Mouse (Mus musculus) forebrain, embryonic 12.5 days (tissue): ENCODE data around the gene Mocs2. TPM values are rescaled to one million over a fixed set of nuclear protein-coding genes. Genes with fewer than 3 reads are reported as not detected.

Experiments used
- ATAC-seq: fragments of 200-750 bp; cut with Nextera tagmentation; 2 replicates; pipeline ENCODE4 v1.8.0; 2017; ENCODE audit warnings: moderate TSS enrichment; ENCODE audit not compliant: low FRiP score
- H3K27ac ChIP-seq: fragments of 300-500 bp; sonication (generic); 2 replicates; pipeline ENCODE4 v1.5.1; 2016; ENCODE audit warnings: mild to moderate bottlenecking
- H3K27me3 ChIP-seq: fragments of 300-500 bp; sonication (generic); 2 replicates; pipeline ENCODE4 v1.6.1; 2016; ENCODE audit warnings: mild to moderate bottlenecking
- H3K36me3 ChIP-seq: fragments of 300-500 bp; sonication (generic); replicated peaks from 2 replicates; pipeline ENCODE4 v1.6.1; 2016; ENCODE audit warnings: mild to moderate bottlenecking
- H3K4me1 ChIP-seq: fragments of 300-500 bp; sonication (generic); 2 replicates; pipeline ENCODE4 v1.6.1; 2016
- H3K4me2 ChIP-seq: fragments of 300-500 bp; sonication (generic); 2 replicates; pipeline ENCODE4 v1.6.1; 2016; ENCODE audit warnings: mild to moderate bottlenecking, moderate library complexity
- H3K4me3 ChIP-seq: fragments of 300-500 bp; sonication (generic); replicated peaks from 2 replicates; pipeline ENCODE4 v1.5.1; 2016; ENCODE audit warnings: mild to moderate bottlenecking
- H3K9ac ChIP-seq: fragments of 300-500 bp; sonication (generic); 2 replicates; pipeline ENCODE4 v1.6.1; 2016; ENCODE audit warnings: mild to moderate bottlenecking
- H3K9me3 ChIP-seq: fragments of 300-500 bp; sonication (generic); 2 replicates; pipeline ENCODE4 v1.6.1; 2016
- WGBS: fragments of 180-500 bp; shearing (Covaris S2); methylation state at CpG from one replicate; pipeline ENCODE4 v1.1.7; 2016; 5-methylcytosine and 5-hydroxymethylcytosine counted together
- polyA plus RNA-seq: library from polyadenylated mRNA; unstranded; fragments of >200 nt; fragmentation: Nextera tagmentation; extraction: Ambion mirVana; gene quantifications from 2 replicates; pipeline ENCODE4 v1.2.1, GENCODE M21; 2016

Mocs2 gene
- polyA plus RNA-seq, 1 experiment from 2014 or later = 84.6 TPM

- WGBS = 19% methylated on average over 15 of the region's 15 CpGs
- Histone ChIP-seq H3K4me3 (no peak overlapping the region), H3K36me3 (no peaks in the 10 kb centered on the region), H3K27ac (no peak overlapping the region), H3K4me2 (0 out of 2 replicates have a peak overlapping the region, but pooled peaks have one; percentile 25), H3K9ac (no peak overlapping the region), H3K4me1 (peaks cover 5% of the 10 kb centered on the region; the same call in 1 of the 2 replicates), H3K27me3 (no peaks in the 10 kb centered on the region), H3K9me3 (no peaks in the 10 kb centered on the region)
- ATAC-seq = peak; percentile 62
Observed at GRCm38 (mm10) chr13:114855573-114856268, 37.7 kb downstream of the Mocs2 start.

- H3K9me3 ChIP-seq = no peaks in the 10 kb centered on the region
- no peak overlapping the region for H3K9ac ChIP-seq
- WGBS = 24% methylated on average over 7 of the region's 7 CpGs
- H3K27ac ChIP-seq = no peak overlapping the region
- no peak for ATAC-seq
- 0 out of 2 replicates have a peak overlapping the region, but pooled peaks have one; percentile 25 for H3K4me2 ChIP-seq
- no peaks in the 10 kb centered on the region for H3K27me3 ChIP-seq
- H3K4me1 ChIP-seq = peaks cover 5% of the 10 kb centered on the region; the same call in 1 of the 2 replicates
- H3K36me3 ChIP-seq = no peaks in the 10 kb centered on the region
- no peak overlapping the region for H3K4me3 ChIP-seq
Observed at GRCm38 (mm10) chr13:114856269-114856627, 38.2 kb downstream of the Mocs2 start.

- Histone ChIP-seq H3K27ac (no peak overlapping the region), H3K9me3 (no peaks in the 10 kb centered on the region), H3K4me3 (no peak overlapping the region), H3K9ac (no peak overlapping the region), H3K4me2 (no peak overlapping the region), H3K27me3 (no peaks in the 10 kb centered on the region), H3K4me1 (peaks cover 5% of the 10 kb centered on the region; the same call in 1 of the 2 replicates), H3K36me3 (no peaks in the 10 kb centered on the region)
- 90% methylated on average over 4 of the region's 4 CpGs for WGBS
- no peak for ATAC-seq
Observed at GRCm38 (mm10) chr13:114857525-114857924, 39.5 kb downstream of the Mocs2 start.

- Histone ChIP-seq H3K4me1 (no peaks in the 10 kb centered on the region), H3K36me3 (no peaks in the 10 kb centered on the region), H3K27ac (no peak overlapping the region), H3K27me3 (no peaks in the 10 kb centered on the region), H3K9ac (no peak overlapping the region), H3K9me3 (no peaks in the 10 kb centered on the region), H3K4me2 (no peak overlapping the region), H3K4me3 (no peak overlapping the region)
- no peak for ATAC-seq
- 93% methylated on average over 6 of the region's 6 CpGs for WGBS
Observed at GRCm38 (mm10) chr13:114874738-114875137, 56.7 kb downstream of the Mocs2 start.

GRCm38 (mm10) chr13:114876005-114876520 is 58.0 kb downstream of the Mocs2 start:
- Histone ChIP-seq H3K4me3 (no peak overlapping the region), H3K27me3 (no peaks in the 10 kb centered on the region)
- 88% methylated on average over 2 of the region's 2 CpGs for WGBS

GRCm38 (mm10) chr13:114878667-114879066 is 60.6 kb downstream of the Mocs2 start:
- H3K4me3 ChIP-seq = no peak overlapping the region
- H3K9me3 ChIP-seq = no peaks in the 10 kb centered on the region
- no peak overlapping the region for H3K27ac ChIP-seq
- WGBS = 88% methylated on average over 11 of the region's 11 CpGs
- no peak overlapping the region for H3K4me2 ChIP-seq
- no peak for ATAC-seq
- no peaks in the 10 kb centered on the region for H3K36me3 ChIP-seq
- no peaks in the 10 kb centered on the region for H3K4me1 ChIP-seq
- no peak overlapping the region for H3K9ac ChIP-seq
- no peaks in the 10 kb centered on the region for H3K27me3 ChIP-seq

More at GRCm38 (mm10) chr13:114876005-114876520, 58.0 kb downstream of the Mocs2 start:
- no peak overlapping the region for H3K27ac ChIP-seq
- H3K36me3 ChIP-seq = no peaks in the 10 kb centered on the region
- no peaks in the 10 kb centered on the region for H3K4me1 ChIP-seq
- H3K9ac ChIP-seq = no peak overlapping the region
- no peak for ATAC-seq
- no peaks in the 10 kb centered on the region for H3K9me3 ChIP-seq
- no peak overlapping the region for H3K4me2 ChIP-seq

Other genes starting within 250 kb of the Mocs2 start
- 1.3 and 1.4 TPM in 2 replicates for gene Itga2, start 113.9 kb downstream of the Mocs2 start, polyA plus RNA-seq